Mouse (Mus musculus) skeletal muscle tissue, adult 2 months (tissue): Measurements from ENCODE around the gene Pim3.
A peak's percentile ranks its signal among the peaks of the same experiment; 100 is the strongest.
"Not testable (repeated sequence)": the region's sequence is repeated elsewhere in the genome, so short reads cannot be mapped to it uniquely, and the experiment has no call there.

Source experiments
- DNase-seq: peaks from one replicate; pipeline ENCODE4 v3.0.0-alpha.2; 2012; ENCODE audit warnings: low read depth, low spot score

The Pim3 gene

GRCm38 (mm10) chr15:88861772-88862622 is at the start of gene Pim3:
Gene Pim3, plus strand, starts transcription at chr15:88862186.
- DNase-seq = peak; percentile 98

GRCm38 (mm10) chr15:88813262-88813661 is 48.7 kb upstream of the Pim3 start:
- no peak for DNase-seq

GRCm38 (mm10) chr15:88813873-88814272 is 48.1 kb upstream of the Pim3 start:
- DNase-seq = not testable (repeated sequence)

GRCm38 (mm10) chr15:88814411-88815047 is 47.5 kb upstream of the Pim3 start:
- DNase-seq = no peak

GRCm38 (mm10) chr15:88815196-88815700 is 46.7 kb upstream of the Pim3 start:
- no peak for DNase-seq

GRCm38 (mm10) chr15:88819026-88819905 is 42.7 kb upstream of the Pim3 start, which contains the start of the genes Alg12 and Creld2:
Gene Alg12, minus strand, starts transcription at chr15:88819318.
Gene Creld2, plus strand, starts transcription at chr15:88819646.
- DNase-seq = peak; percentile 98

- no peak for DNase-seq
These were observed 42.1 kb upstream of the Pim3 start for GRCm38 (mm10) chr15:88819906-88820303.

- no peak for DNase-seq
These were observed 40.6 kb upstream of the Pim3 start for GRCm38 (mm10) chr15:88821403-88821802.

- DNase-seq = no peak
These were observed 39.5 kb upstream of the Pim3 start for GRCm38 (mm10) chr15:88822513-88822912.

GRCm38 (mm10) chr15:88823376-88823775 is 38.6 kb upstream of the Pim3 start:
- no peak for DNase-seq

GRCm38 (mm10) chr15:88827466-88827865 is 34.5 kb upstream of the Pim3 start:
- no peak for DNase-seq

GRCm38 (mm10) chr15:88827991-88828799 is 33.8 kb upstream of the Pim3 start:
- peak; percentile 68 for DNase-seq

- peak; percentile 79 for DNase-seq
These were observed 32.9 kb upstream of the Pim3 start for GRCm38 (mm10) chr15:88828800-88829705.

- no peak for DNase-seq
These were observed 32.1 kb upstream of the Pim3 start for GRCm38 (mm10) chr15:88829791-88830440.

- no peak for DNase-seq
These were observed 31.3 kb upstream of the Pim3 start for GRCm38 (mm10) chr15:88830696-88831095.

GRCm38 (mm10) chr15:88831482-88831881 is 30.5 kb upstream of the Pim3 start:
- peak; percentile 83 for DNase-seq

GRCm38 (mm10) chr15:88832536-88832935 is 29.4 kb upstream of the Pim3 start:
- no peak for DNase-seq

- no peak for DNase-seq
These were observed 26.0 kb upstream of the Pim3 start for GRCm38 (mm10) chr15:88836031-88836430.

- DNase-seq = no peak
These were observed 25.4 kb upstream of the Pim3 start for GRCm38 (mm10) chr15:88836571-88836970.
